Mouse (Mus musculus) ES-CJ7 (cell line): ENCODE measurements around the gene Sde2.
A peak's percentile ranks its signal among the peaks of the same experiment; 100 is the strongest.

Experiments
- DNase-seq: peaks from one replicate; pipeline ENCODE4 v3.0.0; 2011; ENCODE audit warnings: low read depth, low spot score

Sde2 gene

GRCm38 (mm10) chr1:180888556-180889042 lies 37.7 kb downstream of the Sde2 start:
- peak; percentile 100 for DNase-seq

DNA sequence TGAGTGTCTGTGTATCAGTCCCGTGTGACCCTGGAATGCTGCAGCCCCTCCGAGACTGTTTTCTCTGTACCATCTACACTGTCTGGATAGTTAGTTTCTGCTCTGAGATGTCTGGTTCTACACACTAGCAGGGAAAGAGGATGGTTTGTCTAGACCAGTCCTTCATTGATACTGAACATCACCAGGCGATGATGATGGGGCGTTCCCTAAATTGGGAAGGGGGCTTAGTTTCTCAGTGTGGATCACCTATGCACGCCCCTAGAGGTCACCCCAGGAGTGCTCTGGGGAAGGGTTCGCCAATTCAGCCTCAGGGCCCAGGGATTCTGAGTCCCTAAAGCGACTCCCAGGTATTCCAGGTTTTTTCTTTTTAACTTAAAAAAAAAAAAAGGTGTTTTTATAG lies 38.2 kb downstream of the Sde2 start:
- peak; percentile 94 for DNase-seq

DNA sequence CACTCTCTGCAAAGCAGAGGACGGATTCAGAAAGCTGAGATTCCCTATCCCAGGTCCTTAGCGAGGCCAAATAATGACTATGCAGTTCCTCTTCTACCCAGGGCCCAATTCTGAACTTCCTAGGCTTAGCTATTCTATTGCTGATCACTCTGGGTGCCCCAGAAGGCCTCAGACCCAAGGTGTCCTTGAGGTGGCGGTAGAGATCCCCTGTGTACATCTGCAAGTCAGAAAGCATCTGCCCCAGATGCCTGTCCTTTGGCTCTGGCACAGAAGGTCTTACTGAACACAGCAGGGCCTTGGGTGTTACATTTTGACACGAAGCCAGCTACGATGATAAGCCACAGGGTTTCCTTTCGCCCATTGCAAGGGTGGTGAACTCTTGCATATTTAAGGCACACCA lies 38.9 kb downstream of the Sde2 start:
- DNase-seq, result peak; percentile 98

DNA sequence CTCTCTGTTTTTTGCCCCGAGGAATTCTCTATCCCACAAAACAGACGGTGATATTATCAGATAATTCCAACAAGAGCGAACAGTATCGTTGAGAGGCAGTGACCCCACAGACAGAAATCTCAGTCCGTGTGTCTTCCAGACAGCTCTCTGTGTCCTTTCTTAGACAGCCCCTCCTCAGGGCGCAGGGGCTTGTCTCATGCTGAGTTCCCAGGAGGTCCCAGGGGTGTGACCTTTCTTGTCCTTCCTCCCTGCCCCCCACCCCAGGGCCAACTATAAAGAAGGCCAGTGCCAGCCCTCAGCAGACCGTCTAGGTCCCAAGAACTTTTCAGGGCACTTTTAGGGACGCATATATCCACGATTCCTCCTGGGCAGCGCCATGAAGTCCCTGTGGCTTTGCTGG lies 41.9 kb downstream of the Sde2 start, which contains the start of gene Lefty2:
Gene Lefty2 (plus strand): TSS at position 301 of the 400 bp plus-strand sequence.
- no peak for DNase-seq

GRCm38 (mm10) chr1:180894088-180894987 lies 43.4 kb downstream of the Sde2 start:
- peak; percentile 86 for DNase-seq

GRCm38 (mm10) chr1:180901107-180901506 lies 50.2 kb downstream of the Sde2 start:
- DNase-seq, result peak; percentile 84

GRCm38 (mm10) chr1:180902915-180903314 lies 52.0 kb downstream of the Sde2 start:
- DNase-seq, result peak; percentile 93

DNA sequence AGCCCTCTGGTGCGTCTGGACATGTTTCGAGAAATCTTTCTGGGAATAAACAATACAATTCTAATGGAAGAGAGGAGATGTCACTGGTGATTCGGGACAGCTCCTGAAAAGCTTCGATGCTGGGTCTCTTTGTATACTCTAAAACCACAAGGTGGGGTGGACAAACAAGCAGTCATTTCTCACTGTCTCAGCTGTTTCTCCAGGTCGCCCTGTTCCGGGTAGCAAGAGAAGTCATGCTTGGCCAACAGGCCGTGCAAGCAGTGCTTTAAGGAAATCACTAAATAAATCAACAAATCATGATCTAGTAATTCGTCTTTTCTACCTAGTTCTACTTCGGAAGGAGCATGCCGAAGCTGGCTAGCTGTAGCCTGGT lies 52.7 kb downstream of the Sde2 start:
- no peak for DNase-seq

- peak; percentile 97 for DNase-seq
These were observed 53.3 kb downstream of the Sde2 start, which contains the start of gene Pycr2 for GRCm38 (mm10) chr1:180904039-180904814. Pycr2 (plus strand) TSS chr1:180904293.

DNA sequence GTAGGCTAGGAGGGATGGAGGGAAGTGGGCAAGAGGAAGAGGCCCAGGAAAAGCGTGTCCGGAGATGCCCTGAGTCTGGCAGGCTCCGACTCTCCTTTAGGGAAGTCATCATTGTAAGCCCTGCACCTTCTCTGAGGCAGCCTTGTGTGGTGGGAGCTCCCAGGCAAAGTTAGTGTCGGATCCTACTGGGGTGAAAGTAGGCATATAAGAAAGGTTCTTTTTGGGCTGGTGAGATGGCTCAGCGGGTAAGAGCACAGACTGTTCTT lies 53.8 kb downstream of the Sde2 start:
- DNase-seq, result no peak

GRCm38 (mm10) chr1:180905307-180905706 lies 54.4 kb downstream of the Sde2 start:
- no peak for DNase-seq

DNA sequence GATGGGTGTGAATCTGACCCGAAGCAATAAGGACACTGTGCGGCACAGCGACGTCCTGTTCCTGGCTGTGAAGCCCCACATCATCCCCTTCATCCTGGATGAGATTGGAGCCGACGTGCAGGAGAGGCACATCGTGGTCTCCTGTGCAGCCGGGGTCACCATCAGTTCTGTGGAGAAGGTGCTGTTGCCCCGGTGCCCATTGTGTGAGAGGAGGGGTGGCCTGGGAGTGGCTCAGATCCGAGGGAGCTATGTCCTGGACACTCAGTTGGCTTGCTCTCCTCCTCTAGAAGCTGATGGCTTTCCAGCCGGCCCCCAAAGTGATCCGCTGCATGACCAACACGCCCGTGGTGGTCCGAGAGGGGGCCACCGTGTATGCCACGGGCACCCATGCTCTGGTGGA lies 54.9 kb downstream of the Sde2 start:
- no peak for DNase-seq

GRCm38 (mm10) chr1:180906461-180907147 lies 55.7 kb downstream of the Sde2 start:
- DNase-seq, result peak; percentile 74

- peak; percentile 49 for DNase-seq
These were observed 60.2 kb downstream of the Sde2 start for GRCm38 (mm10) chr1:180911138-180911537.

DNA sequence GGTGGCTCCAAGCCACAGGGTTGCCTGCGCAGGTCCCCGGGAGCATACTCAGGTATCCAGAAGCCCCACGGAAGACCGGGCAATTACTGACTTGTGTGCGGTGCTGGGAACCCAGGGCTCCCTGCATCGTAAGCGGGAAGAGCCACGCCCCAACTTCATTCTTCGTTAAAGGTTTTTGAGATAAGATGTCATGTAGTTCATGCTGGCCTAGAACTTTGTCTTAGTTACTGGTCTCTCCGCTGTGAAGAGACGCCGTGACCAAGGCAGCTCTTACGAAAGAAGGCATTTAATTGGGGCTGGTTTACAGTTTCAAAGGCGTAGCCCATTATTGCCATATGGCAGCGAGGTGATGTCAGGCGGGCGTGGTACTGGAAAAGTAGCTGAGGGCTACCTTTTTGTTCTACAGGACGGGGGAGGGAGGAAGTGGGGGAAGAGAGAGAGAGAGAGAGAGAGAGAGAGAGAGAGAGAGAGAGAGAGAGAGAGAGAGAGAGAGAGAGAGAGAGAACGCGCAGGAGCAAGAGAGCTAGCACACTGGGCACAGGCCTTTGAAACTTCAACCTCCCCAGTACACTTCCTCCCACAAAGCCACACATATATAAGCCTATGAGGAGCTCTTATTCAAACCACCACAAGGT lies 60.8 kb downstream of the Sde2 start:
- peak; percentile 51 for DNase-seq

GRCm38 (mm10) chr1:180912792-180913191 lies 61.9 kb downstream of the Sde2 start:
- no peak for DNase-seq

GRCm38 (mm10) chr1:180913797-180914196 lies 62.9 kb downstream of the Sde2 start:
- no peak for DNase-seq

GRCm38 (mm10) chr1:180916425-180916824 lies 65.5 kb downstream of the Sde2 start:
- no peak for DNase-seq

GRCm38 (mm10) chr1:180917053-180917452 lies 66.1 kb downstream of the Sde2 start:
- DNase-seq, result no peak
